Mouse (Mus musculus) olfactory bulb, adult 2 months (tissue): ENCODE measurements around the gene Ppp1r13l. TPM values are rescaled to one million over a fixed set of nuclear protein-coding genes. Genes with fewer than 3 reads are reported as not detected.

Experiments used
- H3K27ac ChIP-seq: fragments of 200-500 bp; 2 replicates; pipeline ENCODE4 v1.5.1; 2012; ENCODE audit warnings: low read depth, low read length; ENCODE audit not compliant: insufficient read depth
- H3K4me1 ChIP-seq: fragments of 200-500 bp; 2 replicates; pipeline ENCODE4 v1.6.1; 2012; ENCODE audit warnings: low read length; ENCODE audit not compliant: control insufficient read depth, insufficient read depth
- H3K4me3 ChIP-seq: fragments of 200-500 bp; 2 replicates; pipeline ENCODE4 v1.5.1; 2012; ENCODE audit warnings: mild to moderate bottlenecking, low read depth, low read length, moderate library complexity; ENCODE audit not compliant: insufficient read depth
- CTCF ChIP-seq: fragments of 200-500 bp; IDR thresholded peaks from 2 replicates; pipeline ENCODE4 v1.5.1; 2012; ENCODE audit warnings: low read depth, mild to moderate bottlenecking, low read length, moderate library complexity; ENCODE audit not compliant: insufficient read depth
- POLR2A ChIP-seq: fragments of 200-500 bp; IDR thresholded peaks from 2 replicates; pipeline ENCODE4 v1.6.1; 2012; ENCODE audit warnings: mild to moderate bottlenecking, low read depth, low read length, moderate library complexity; ENCODE audit not compliant: insufficient read depth
- WGBS: fragments of 180-500 bp; shearing (Covaris S2); methylation state at CpG from one replicate; pipeline ENCODE4 v1.1.7; 2018; 5-methylcytosine and 5-hydroxymethylcytosine counted together
- polyA plus RNA-seq: library from polyadenylated mRNA; stranded (reverse); fragments of >200 nt; gene quantifications from 2 replicates; pipeline ENCODE4 v1.2.4, GENCODE M21; 2012; ENCODE audit warnings: low replicate concordance; ENCODE audit not compliant: missing spikeins, insufficient read depth, insufficient read length

The Ppp1r13l gene
- polyA plus RNA-seq, 1 experiment = not detected

DNA sequence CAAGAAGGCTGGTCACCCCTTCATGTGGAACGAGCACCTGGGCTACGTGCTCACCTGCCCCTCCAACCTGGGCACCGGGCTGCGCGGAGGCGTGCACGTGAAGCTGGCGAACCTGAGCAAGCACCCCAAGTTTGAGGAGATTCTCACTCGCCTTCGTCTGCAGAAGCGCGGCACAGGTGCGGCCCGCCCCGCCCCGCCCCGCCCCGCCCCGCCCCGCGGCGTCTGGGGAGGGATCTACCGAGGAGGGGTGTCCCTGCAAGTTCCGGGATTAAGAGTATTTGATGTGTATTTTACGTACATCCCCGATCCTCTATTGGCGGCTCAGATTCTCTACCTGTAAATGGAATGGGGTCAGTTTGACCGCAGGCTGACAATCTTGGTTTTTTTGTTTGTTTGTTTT lies 60.6 kb downstream of the Ppp1r13l start:
- WGBS = 7% methylated on average over 28 of the region's 28 CpGs
- Histone ChIP-seq H3K4me1 (peaks cover 6% of the 10 kb centered on the region), H3K4me3 (no peak overlapping the region), H3K27ac (no peak overlapping the region)
- no peak for TF ChIP-seq POLR2A
- TF ChIP-seq CTCF = no peak

DNA sequence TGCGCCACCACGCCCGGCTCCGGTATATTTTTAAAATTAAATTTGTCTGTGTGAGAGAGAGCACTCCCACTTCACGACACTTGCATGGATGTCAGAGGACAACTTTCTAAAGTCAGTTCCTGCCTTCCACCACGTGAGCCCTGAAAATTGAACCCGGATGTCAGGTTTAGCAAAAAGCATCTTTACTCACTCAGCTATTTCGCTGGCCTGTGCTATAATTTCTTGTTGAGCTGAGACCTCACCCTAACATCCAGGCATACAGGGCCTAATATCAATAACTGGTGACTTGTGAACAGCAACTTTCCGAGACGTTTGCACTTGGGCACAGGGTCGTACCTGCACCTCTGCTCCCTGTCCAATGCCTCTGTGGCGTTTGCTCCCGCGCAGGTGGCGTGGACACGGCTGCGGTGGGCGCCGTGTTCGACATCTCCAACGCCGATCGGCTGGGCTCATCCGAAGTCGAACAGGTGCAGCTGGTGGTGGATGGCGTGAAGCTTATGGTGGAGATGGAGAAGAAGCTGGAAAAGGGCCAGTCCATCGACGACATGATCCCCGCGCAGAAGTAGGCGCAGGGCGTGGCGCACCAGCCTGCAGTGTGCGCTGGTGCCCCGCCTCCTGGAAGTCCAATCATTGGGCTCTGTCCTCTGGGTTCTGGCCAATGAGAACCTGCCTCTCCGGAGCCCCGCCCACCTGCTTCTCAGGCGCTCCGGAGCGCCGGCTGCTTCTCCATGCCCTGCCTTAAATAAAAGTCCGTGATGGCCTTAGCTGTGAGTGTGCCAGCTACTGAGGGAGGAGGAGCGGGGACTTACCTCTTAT lies 61.5 kb downstream of the Ppp1r13l start:
- WGBS = 10% methylated on average over 43 of the region's 43 CpGs
- Histone ChIP-seq H3K27ac (no peak overlapping the region), H3K4me1 (peaks cover 6% of the 10 kb centered on the region), H3K4me3 (peak overlapping the region; percentile 28)
- TF ChIP-seq CTCF = no peak
- no peak for TF ChIP-seq POLR2A

DNA sequence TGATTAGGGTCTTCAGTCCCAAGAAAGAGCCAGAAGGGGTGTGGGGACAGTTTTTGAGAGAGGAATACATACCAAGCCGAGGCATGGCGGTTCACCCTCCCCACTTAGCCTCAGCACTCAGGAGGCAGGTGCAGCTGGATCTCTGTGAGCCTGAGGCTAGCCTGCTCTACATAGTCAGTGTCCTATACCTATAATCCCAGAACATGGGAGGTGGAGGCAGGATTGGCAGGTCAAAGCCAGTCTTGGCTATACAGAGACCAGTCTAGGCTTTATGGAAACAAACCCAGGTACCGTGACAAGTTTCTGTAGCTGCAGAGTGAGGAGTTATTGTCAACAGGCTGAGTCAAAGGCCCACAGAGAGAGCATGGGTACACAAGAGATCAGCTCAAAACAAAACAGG lies 63.5 kb downstream of the Ppp1r13l start:
- no peak overlapping the region for H3K27ac ChIP-seq
- TF ChIP-seq CTCF = no peak
- no peak for TF ChIP-seq POLR2A
- 89% methylated on average over 3 of the region's 3 CpGs for WGBS
- H3K4me1 ChIP-seq = peaks cover 6% of the 10 kb centered on the region
- H3K4me3 ChIP-seq = no peak overlapping the region

GRCm38 (mm10) chr7:19424051-19424450 lies 64.5 kb downstream of the Ppp1r13l start:
- 77% methylated on average over 4 of the region's 4 CpGs for WGBS
- peaks cover 6% of the 10 kb centered on the region for H3K4me1 ChIP-seq
- no peak overlapping the region for H3K4me3 ChIP-seq
- no peak overlapping the region for H3K27ac ChIP-seq
- TF ChIP-seq POLR2A = no peak
- TF ChIP-seq CTCF = no peak

DNA sequence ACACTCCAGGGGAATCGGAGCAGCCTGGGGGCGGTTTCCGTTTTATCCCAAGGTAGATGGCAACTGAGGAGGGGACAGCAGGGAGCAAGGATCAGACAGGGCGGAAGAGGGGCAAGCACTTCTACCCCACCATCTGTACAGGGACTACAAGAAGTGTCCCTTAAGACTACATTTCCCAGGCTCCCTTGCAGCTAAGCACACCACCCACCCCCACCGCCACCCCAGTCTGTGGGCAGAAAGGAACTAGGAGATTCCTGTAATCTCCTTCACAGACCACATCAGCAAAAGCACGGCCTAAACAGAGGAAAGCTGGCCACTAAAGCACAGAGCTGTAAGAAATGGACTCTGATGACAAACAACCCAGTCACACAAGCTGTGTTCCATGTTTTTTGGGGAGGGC lies 66.8 kb downstream of the Ppp1r13l start:
- Histone ChIP-seq H3K4me1 (0 out of 2 replicates have a peak, but pooled peaks cover 2% of the 10 kb centered on the region), H3K27ac (no peak overlapping the region), H3K4me3 (no peak overlapping the region)
- 83% methylated on average over 6 of the region's 6 CpGs for WGBS
- no peak for TF ChIP-seq POLR2A
- no peak for TF ChIP-seq CTCF

- no peaks in the 10 kb centered on the region for H3K4me1 ChIP-seq
- no peak overlapping the region for H3K27ac ChIP-seq
- TF ChIP-seq POLR2A (no peak), CTCF (no peak)
- 94% methylated on average over 6 of the region's 6 CpGs for WGBS
- H3K4me3 ChIP-seq = no peak overlapping the region
Observed at GRCm38 (mm10) chr7:19426888-19427287, 67.3 kb downstream of the Ppp1r13l start.

Other genes starting within 250 kb of the Ppp1r13l start
- gene Gm4969, start 241.4 kb upstream of the Ppp1r13l start, polyA plus RNA-seq = not detected in 2 replicates
- not detected in 2 replicates for gene Fbxo46, start 239.9 kb upstream of the Ppp1r13l start, polyA plus RNA-seq
- gene Qpctl, start 210.5 kb upstream of the Ppp1r13l start, polyA plus RNA-seq = not detected in 2 replicates
- gene Snrpd2, start 210.0 kb upstream of the Ppp1r13l start, polyA plus RNA-seq = not detected in 2 replicates
- gene Gipr, start 193.6 kb upstream of the Ppp1r13l start, polyA plus RNA-seq = not detected in 2 replicates
- gene Eml2, start 183.3 kb upstream of the Ppp1r13l start, polyA plus RNA-seq = not detected in 2 replicates
- gene Gpr4, start 147.2 kb upstream of the Ppp1r13l start, polyA plus RNA-seq = not detected in 2 replicates
- gene Opa3, start 131.4 kb upstream of the Ppp1r13l start, polyA plus RNA-seq = not detected in 2 replicates
- gene Vasp, start 87.9 kb upstream of the Ppp1r13l start, polyA plus RNA-seq = not detected in 2 replicates
- gene Ppm1n, start 79.7 kb upstream of the Ppp1r13l start, polyA plus RNA-seq = not detected in 2 replicates
- not detected in 2 replicates for gene Rtn2, start 77.1 kb upstream of the Ppp1r13l start, polyA plus RNA-seq
- not detected in 2 replicates for gene Fosb, start 49.7 kb upstream of the Ppp1r13l start, polyA plus RNA-seq
- not detected in 2 replicates for gene Ercc1, start 15.0 kb upstream of the Ppp1r13l start, polyA plus RNA-seq
- not detected in 2 replicates for gene Cd3eap, start 266 bp upstream of the Ppp1r13l start, polyA plus RNA-seq
- gene Ercc2, start 22.3 kb downstream of the Ppp1r13l start, polyA plus RNA-seq = not detected in 2 replicates
- not detected in 2 replicates for gene Klc3, start 44.4 kb downstream of the Ppp1r13l start, polyA plus RNA-seq
- not detected in 2 replicates for gene Ckm, start 45.0 kb downstream of the Ppp1r13l start, polyA plus RNA-seq
- not detected in 2 replicates for gene Mark4, start 99.1 kb downstream of the Ppp1r13l start, polyA plus RNA-seq
- gene Exoc3l2, start 103.6 kb downstream of the Ppp1r13l start, polyA plus RNA-seq = not detected in 2 replicates
- not detected in 2 replicates for gene Bloc1s3, start 148.6 kb downstream of the Ppp1r13l start, polyA plus RNA-seq
- not detected in 2 replicates for gene Trappc6a, start 148.6 kb downstream of the Ppp1r13l start, polyA plus RNA-seq
- not detected in 2 replicates for gene Nkpd1, start 158.1 kb downstream of the Ppp1r13l start, polyA plus RNA-seq
- gene Ppp1r37, start 203.3 kb downstream of the Ppp1r13l start, polyA plus RNA-seq = not detected in 2 replicates
- gene Zfp296, start 217.5 kb downstream of the Ppp1r13l start, polyA plus RNA-seq = not detected in 2 replicates
- gene Gemin7, start 217.8 kb downstream of the Ppp1r13l start, polyA plus RNA-seq = not detected in 2 replicates
- gene Clasrp, start 244.7 kb downstream of the Ppp1r13l start, polyA plus RNA-seq = not detected in 2 replicates